Mouse (Mus musculus): Measurements from ENCODE around the gene Mthfsd. TPM values are rescaled to one million over a fixed set of nuclear protein-coding genes. Genes with fewer than 3 reads are reported as not detected.

The Mthfsd gene
- total RNA-seq, 1 experiment, result 35.8 TPM

- Histone ChIP-seq H3K36me3 (ENCODE audit: control insufficient read depth, insufficient read depth, low read length, poor library complexity, severe bottlenecking) (no peaks in the 10 kb centered on the region), H3K4me3 (ENCODE audit: insufficient read depth in 1 of 2, low read depth in 1 of 2, low read length in 2 of 2, poor library complexity in 1 of 2, severe bottlenecking in 1 of 2) (no peak overlapping the region), H3K9me3 (ENCODE audit: control insufficient read depth, insufficient read depth, low read depth, low read length) (no peaks in the 10 kb centered on the region), H3K4me1 (ENCODE audit: control insufficient read depth in 2 of 2, insufficient read depth in 2 of 2, low read length in 2 of 2, poor library complexity in 1 of 2) (peaks cover 0 to 7% of the 10 kb centered on the region in 2 experiments; a peak in 1 of 4 replicates), H3K27ac (ENCODE audit: insufficient read depth, low read depth, low read length, poor library complexity, severe bottlenecking) (no peak overlapping the region), H3K9ac (ENCODE audit: insufficient read depth, low read depth, low read length, poor library complexity, severe bottlenecking) (no peak overlapping the region)
- DNase-seq (ENCODE audit: low read depth, low spot score), result no peak
- TF ChIP-seq HCFC1 (IDR thresholded peaks at IDR 0.05; ENCODE audit: borderline replicate concordance, insufficient read depth, low read length), result no peak
- TF ChIP-seq CHD2 (IDR thresholded peaks at IDR 0.05; ENCODE audit: low read depth, low read length), result no peak
- no peak for TF ChIP-seq MAFK (IDR thresholded peaks at IDR 0.05; ENCODE audit: insufficient read depth, low read depth, low read length)
- no peak for TF ChIP-seq ZNF384 (IDR thresholded peaks at IDR 0.05; ENCODE audit: low read depth, low read length)
- no peak for TF ChIP-seq ZC3H11A (IDR thresholded peaks at IDR 0.05; ENCODE audit: borderline replicate concordance, low read depth, low read length)
- in situ Hi-C loops (cut with MboI; ENCODE audit: low sequenced_read_pairs in 2 of 2, unreplicated experiment in 2 of 2), result loop anchor here in 1 of 2 experiments (5.0 kb wide), 1 partner anchor 195 kb away; no protein-coding TSS in a partner anchor
These were observed 19.1 kb upstream of the Mthfsd start for GRCm38 (mm10) chr8:121127291-121127701.

DNA sequence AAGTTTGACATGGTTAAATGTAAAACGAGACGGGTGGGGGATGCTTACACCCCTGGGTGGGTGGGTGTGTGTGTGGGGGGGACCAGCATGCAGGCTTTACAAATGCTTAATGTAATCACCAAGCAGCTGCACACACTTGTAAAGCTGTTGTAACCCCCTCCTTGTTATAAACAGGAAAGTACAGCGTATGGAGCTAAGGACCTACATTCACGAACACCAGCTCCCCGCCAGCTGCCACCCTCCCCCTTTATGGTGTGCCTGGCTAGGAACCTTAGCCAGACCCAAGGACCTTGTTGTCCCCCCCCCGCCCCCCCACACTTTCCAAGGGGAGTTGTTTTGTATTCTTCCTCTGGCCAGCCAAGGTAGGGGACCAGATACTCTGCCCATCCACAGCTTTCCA lies 18.5 kb upstream of the Mthfsd start:
- Histone ChIP-seq H3K9ac (ENCODE audit: insufficient read depth, low read depth, low read length, poor library complexity, severe bottlenecking) (no peak overlapping the region), H3K27ac (ENCODE audit: insufficient read depth, low read depth, low read length, poor library complexity, severe bottlenecking) (no peak overlapping the region), H3K4me3 (ENCODE audit: insufficient read depth in 1 of 2, low read depth in 1 of 2, low read length in 2 of 2, poor library complexity in 1 of 2, severe bottlenecking in 1 of 2) (no peak overlapping the region), H3K4me1 (ENCODE audit: control insufficient read depth in 2 of 2, insufficient read depth in 2 of 2, low read length in 2 of 2, poor library complexity in 1 of 2) (peaks cover 0 to 7% of the 10 kb centered on the region in 2 experiments; a peak in 1 of 4 replicates), H3K9me3 (ENCODE audit: control insufficient read depth, insufficient read depth, low read depth, low read length) (no peaks in the 10 kb centered on the region), H3K36me3 (ENCODE audit: control insufficient read depth, insufficient read depth, low read length, poor library complexity, severe bottlenecking) (no peaks in the 10 kb centered on the region)
- TF ChIP-seq ZNF384 (IDR thresholded peaks at IDR 0.05; ENCODE audit: low read depth, low read length) (no peak), MAFK (IDR thresholded peaks at IDR 0.05; ENCODE audit: insufficient read depth, low read depth, low read length) (no peak), CHD2 (IDR thresholded peaks at IDR 0.05; ENCODE audit: low read depth, low read length) (no peak), ZC3H11A (IDR thresholded peaks at IDR 0.05; ENCODE audit: borderline replicate concordance, low read depth, low read length) (no peak), HCFC1 (IDR thresholded peaks at IDR 0.05; ENCODE audit: borderline replicate concordance, insufficient read depth, low read length) (no peak)
- DNase-seq (ENCODE audit: low read depth, low spot score), result no peak
- in situ Hi-C loops (cut with MboI; ENCODE audit: low sequenced_read_pairs in 2 of 2, unreplicated experiment in 2 of 2), result loop anchor here in 1 of 2 experiments (5.0 kb wide), 1 partner anchor 196 kb away; no protein-coding TSS in a partner anchor

DNA sequence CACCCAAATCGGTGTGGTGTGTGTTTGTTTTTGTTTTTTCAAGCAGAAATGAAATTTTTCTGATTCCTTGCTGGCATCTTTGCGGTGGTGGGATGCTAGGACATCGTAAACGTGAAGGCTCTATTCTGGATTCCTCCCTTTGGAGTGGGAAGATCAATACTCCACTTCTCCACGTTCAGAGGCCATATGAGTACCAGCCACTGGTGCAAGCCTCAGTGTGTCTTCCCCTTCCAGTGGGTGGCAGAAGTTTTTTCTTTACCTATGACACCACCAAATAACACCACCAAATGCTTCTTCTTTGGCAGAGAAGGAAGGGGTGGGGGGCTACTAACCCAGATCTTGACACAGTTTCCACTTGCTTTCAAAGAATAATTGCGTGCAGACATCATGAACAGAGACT lies 18.0 kb upstream of the Mthfsd start:
- Histone ChIP-seq H3K4me3 (ENCODE audit: insufficient read depth in 1 of 2, low read depth in 1 of 2, low read length in 2 of 2, poor library complexity in 1 of 2, severe bottlenecking in 1 of 2) (no peak overlapping the region), H3K36me3 (ENCODE audit: control insufficient read depth, insufficient read depth, low read length, poor library complexity, severe bottlenecking) (no peaks in the 10 kb centered on the region), H3K27ac (ENCODE audit: insufficient read depth, low read depth, low read length, poor library complexity, severe bottlenecking) (no peak overlapping the region), H3K4me1 (ENCODE audit: control insufficient read depth in 2 of 2, insufficient read depth in 2 of 2, low read length in 2 of 2, poor library complexity in 1 of 2) (peaks cover 0 to 7% of the 10 kb centered on the region in 2 experiments; a peak in 1 of 4 replicates), H3K9me3 (ENCODE audit: control insufficient read depth, insufficient read depth, low read depth, low read length) (no peaks in the 10 kb centered on the region), H3K9ac (ENCODE audit: insufficient read depth, low read depth, low read length, poor library complexity, severe bottlenecking) (no peak overlapping the region)
- no peak for DNase-seq (ENCODE audit: low read depth, low spot score)
- in situ Hi-C loops (cut with MboI; ENCODE audit: low sequenced_read_pairs in 2 of 2, unreplicated experiment in 2 of 2), result loop anchor here in 1 of 2 experiments (5.0 kb wide), 1 partner anchor 196 kb away; no protein-coding TSS in a partner anchor
- TF ChIP-seq HCFC1 (IDR thresholded peaks at IDR 0.05; ENCODE audit: borderline replicate concordance, insufficient read depth, low read length) (no peak), ZNF384 (IDR thresholded peaks at IDR 0.05; ENCODE audit: low read depth, low read length) (no peak), MAFK (IDR thresholded peaks at IDR 0.05; ENCODE audit: insufficient read depth, low read depth, low read length) (no peak), ZC3H11A (IDR thresholded peaks at IDR 0.05; ENCODE audit: borderline replicate concordance, low read depth, low read length) (no peak), CHD2 (IDR thresholded peaks at IDR 0.05; ENCODE audit: low read depth, low read length) (no peak)

DNA sequence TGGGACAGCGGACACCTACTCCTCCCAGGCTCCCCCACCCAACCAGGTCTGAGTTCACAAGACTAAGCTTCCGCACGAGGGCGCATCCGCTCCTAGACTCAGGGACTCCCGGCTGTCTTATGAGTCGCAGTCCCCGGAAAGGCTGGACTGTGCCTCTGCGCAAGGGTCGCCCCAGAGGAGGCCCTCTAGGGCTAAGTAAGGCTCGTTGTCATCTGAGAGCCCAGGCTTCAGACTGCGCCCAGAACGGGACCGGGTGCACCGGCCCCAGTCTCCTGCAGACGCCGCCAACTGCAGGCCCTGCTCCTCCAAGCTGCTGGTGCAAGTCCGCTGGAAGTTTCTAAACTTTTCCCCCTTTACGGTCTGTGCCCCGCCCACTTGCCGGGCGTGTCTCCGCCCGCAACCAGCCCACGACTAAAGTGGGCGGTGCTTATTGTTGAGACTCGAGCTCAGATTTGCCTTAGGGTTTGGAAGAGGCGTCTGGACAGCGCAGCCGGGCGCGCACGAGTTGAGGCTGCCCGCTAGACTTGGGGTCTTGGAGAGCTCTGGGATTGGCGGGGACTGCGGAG lies 17.2 kb upstream of the Mthfsd start:
- peak; percentile 86 for DNase-seq (ENCODE audit: low read depth, low spot score)
- H3K36me3 ChIP-seq (ENCODE audit: control insufficient read depth, insufficient read depth, low read length, poor library complexity, severe bottlenecking), result no peaks in the 10 kb centered on the region
- H3K9me3 ChIP-seq (ENCODE audit: control insufficient read depth, insufficient read depth, low read depth, low read length), result no peaks in the 10 kb centered on the region
- H3K27ac ChIP-seq (ENCODE audit: insufficient read depth, low read depth, low read length, poor library complexity, severe bottlenecking), result no peak overlapping the region
- peak overlapping the region; percentile 8 to 72; a peak in 3 of 4 replicates for H3K4me3 ChIP-seq (ENCODE audit: insufficient read depth in 1 of 2, low read depth in 1 of 2, low read length in 2 of 2, poor library complexity in 1 of 2, severe bottlenecking in 1 of 2)
- H3K9ac ChIP-seq (ENCODE audit: insufficient read depth, low read depth, low read length, poor library complexity, severe bottlenecking), result no peak overlapping the region
- peaks cover 0 to 7% of the 10 kb centered on the region in 2 experiments; a peak in 1 of 4 replicates for H3K4me1 ChIP-seq (ENCODE audit: control insufficient read depth in 2 of 2, insufficient read depth in 2 of 2, low read length in 2 of 2, poor library complexity in 1 of 2)
- TF ChIP-seq CHD2 (IDR thresholded peaks at IDR 0.05; ENCODE audit: low read depth, low read length) (no peak), HCFC1 (IDR thresholded peaks at IDR 0.05; ENCODE audit: borderline replicate concordance, insufficient read depth, low read length) (no peak), ZC3H11A (IDR thresholded peaks at IDR 0.05; ENCODE audit: borderline replicate concordance, low read depth, low read length) (no peak), ZNF384 (IDR thresholded peaks at IDR 0.05; ENCODE audit: low read depth, low read length) (no peak), MAFK (IDR thresholded peaks at IDR 0.05; ENCODE audit: insufficient read depth, low read depth, low read length) (no peak)
- in situ Hi-C loops (cut with MboI; ENCODE audit: low sequenced_read_pairs in 2 of 2, unreplicated experiment in 2 of 2), result loop anchor here in 1 of 2 experiments (5.0 kb wide), 1 partner anchor 197 kb away; no protein-coding TSS in a partner anchor
